Mouse (Mus musculus) liver, embryonic 14.5 days (tissue): ENCODE measurements around the gene Rnf43. TPM values are rescaled to one million over a fixed set of nuclear protein-coding genes. Genes with fewer than 3 reads are reported as not detected.

Source experiments
- ATAC-seq: fragments of 200-750 bp; cut with Nextera tagmentation; 2 replicates; pipeline ENCODE4 v1.8.0; 2017; ENCODE audit warnings: moderate number of reproducible peaks, mild to moderate bottlenecking, moderate library complexity; ENCODE audit not compliant: insufficient read depth
- DNase-seq, 3 experiments: peaks; one replicate each; pipeline ENCODE4 v3.0.0-alpha.2; 2012 to 2013; ENCODE audit warnings: low read depth in 3 of 3, low spot score in 3 of 3
- H3K27ac ChIP-seq: fragments of 300-500 bp; sonication (generic); 2 replicates; pipeline ENCODE4 v1.5.1; 2014; ENCODE audit warnings: moderate library complexity, mild to moderate bottlenecking, control low read depth, inconsistent platforms
- H3K27me3 ChIP-seq: fragments of 300-500 bp; sonication (generic); 2 replicates; pipeline ENCODE4 v1.6.1; 2014; ENCODE audit warnings: mild to moderate bottlenecking, low read length, moderate library complexity; ENCODE audit not compliant: control insufficient read depth, insufficient read depth
- H3K36me3 ChIP-seq: fragments of 300-500 bp; sonication (generic); replicated peaks from 2 replicates; pipeline ENCODE4 v1.6.1; 2014; ENCODE audit warnings: low read depth; ENCODE audit not compliant: control insufficient read depth, insufficient read depth
- H3K4me1 ChIP-seq, 2 experiments: fragments of 200-500 bp in 1 of 2; fragments of 300-500 bp in 1 of 2; sonication (generic) in 1 of 2; replicated peaks; 2 replicates each; pipeline ENCODE4 v1.6.1; 2012 to 2014; ENCODE audit warnings: antibody characterized with exemption in 1 of 2, inconsistent platforms in 1 of 2, low read length in 1 of 2; ENCODE audit not compliant: control insufficient read depth in 2 of 2, insufficient read depth in 2 of 2
- H3K4me2 ChIP-seq: fragments of 300-500 bp; sonication (generic); 2 replicates; pipeline ENCODE4 v1.6.1; 2014; ENCODE audit warnings: low read depth, mild to moderate bottlenecking, control low read depth, moderate library complexity
- H3K4me3 ChIP-seq, 2 experiments: fragments of 200-500 bp in 1 of 2; fragments of 300-500 bp in 1 of 2; sonication (generic) in 1 of 2; 2 replicates each; pipeline ENCODE4 v1.5.1; 2012 to 2014; ENCODE audit warnings: low read depth in 2 of 2, low read length in 2 of 2, mild to moderate bottlenecking in 2 of 2, control low read depth in 1 of 2, inconsistent platforms in 1 of 2, moderate library complexity in 1 of 2; ENCODE audit not compliant: insufficient read depth in 1 of 2
- H3K9ac ChIP-seq: fragments of 300-500 bp; sonication (generic); replicated peaks from 2 replicates; pipeline ENCODE4 v1.6.1; 2014; ENCODE audit warnings: mild to moderate bottlenecking, control low read depth, moderate library complexity
- H3K9me3 ChIP-seq: fragments of 300-500 bp; sonication (generic); 2 replicates; pipeline ENCODE4 v1.6.1; 2016; ENCODE audit warnings: low read length, mixed read lengths; ENCODE audit not compliant: control insufficient read depth
- CTCF ChIP-seq: IDR thresholded peaks from 2 replicates; pipeline ENCODE4 v1.5.1; 2016; ENCODE audit warnings: antibody characterized with exemption, low read depth, control low read depth
- EP300 ChIP-seq: IDR thresholded peaks from 2 replicates; pipeline ENCODE4 v1.6.1; 2016; ENCODE audit warnings: antibody characterized with exemption, low read depth
- WGBS: fragments of 180-500 bp; shearing (Covaris S2); extraction: QIAGEN DNeasy Blood & Tissue Kit; methylation state at CpG from one replicate; pipeline ENCODE4 v1.1.7; 2014; ENCODE audit not compliant: insufficient replicate concordance; 5-methylcytosine and 5-hydroxymethylcytosine counted together
- microRNA counts: library from miRNA; unstranded; fragments of <30 nt; microRNA quantifications from one replicate; lab custom pipeline; 2016
- microRNA-seq: library from miRNA; unstranded; fragments of <30 nt; microRNA quantifications from one replicate; pipeline ENCODE4, GENCODE M21; 2016
- polyA plus RNA-seq, 2 experiments: library from polyadenylated mRNA; depleted of rRNA in 1 of 2; stranded (reverse) in 1 of 2; unstranded in 1 of 2; fragments of >200 nt; fragmentation: Nextera tagmentation in 1 of 2; extraction: Ambion mirVana in 1 of 2; gene quantifications; 2 replicates each; pipeline versions ENCODE4 v1.2.1 to v1.2.3; 2012 to 2014

Gene Rnf43
- polyA plus RNA-seq, 2 experiments: 3.5 to 4.5 TPM

DNA sequence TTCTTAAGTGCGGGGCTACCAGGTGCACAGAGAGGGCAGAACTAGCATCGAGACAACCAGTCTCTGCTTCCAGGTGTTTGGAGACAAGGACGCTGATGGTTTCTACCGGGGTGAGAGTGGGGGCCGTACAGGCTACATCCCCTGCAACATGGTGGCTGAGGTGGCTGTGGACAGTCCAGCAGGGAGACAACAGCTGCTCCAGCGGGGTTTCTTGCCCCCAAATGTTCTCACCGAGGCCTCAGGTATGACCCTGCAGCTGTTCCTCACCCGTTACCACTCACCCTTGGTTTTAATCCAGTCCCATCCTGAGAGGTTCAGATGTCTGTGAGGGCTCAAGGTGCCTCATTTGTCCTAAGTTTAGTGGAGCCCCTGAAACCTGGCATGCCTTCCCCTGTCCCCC, 117.6 kb downstream of the Rnf43 start:
- no peaks in the 10 kb centered on the region for H3K36me3 ChIP-seq
- no peak overlapping the region for H3K27ac ChIP-seq
- no peak for DNase-seq
- H3K4me3 ChIP-seq: no peak overlapping the region
- no peaks in the 10 kb centered on the region for H3K9me3 ChIP-seq
- H3K4me1 ChIP-seq: no peaks in the 10 kb centered on the region
- no peak overlapping the region for H3K4me2 ChIP-seq
- no peak overlapping the region for H3K9ac ChIP-seq
- no peaks in the 10 kb centered on the region; the same call in 1 of the 2 replicates for H3K27me3 ChIP-seq
- ATAC-seq: no peak
- TF ChIP-seq EP300 (no peak), CTCF (no peak)
- WGBS: 77% methylated on average over 8 of the region's 8 CpGs

MicroRNAs within 50 kb of the gene (microRNA counts, 519-probe panel; counts per million panel counts)
- microRNA mmu-miR-142-3p (lab: Ali Mortazavi, UCI): 10,541 counts per million, percentile 99 among the panel's probes with 10 or more counts
- microRNA mmu-miR-142-5p (lab: Ali Mortazavi, UCI): 2,391 counts per million, percentile 3 among the panel's probes with 10 or more counts

Small RNA genes lying within 50 kb of the gene (microRNA-seq; reads per million reads assigned to microRNA genes)
- gene Mir142 (not detected), gene Mir142b (not detected)

Other genes with a start within 250 kb of the Rnf43 start
- not detected in 2 replicates for gene Gm11492, start 96.1 kb upstream of the Rnf43 start, polyA plus RNA-seq (2012; rRNA removed)
- not detected in 2 replicates for gene Gm11492, start 96.1 kb upstream of the Rnf43 start, polyA plus RNA-seq (2014; fragmentation: Nextera tagmentation; extraction: Ambion mirVana)
- gene Sept4, start 93.8 kb upstream of the Rnf43 start, polyA plus RNA-seq (2012; rRNA removed): 5.5 and 8.0 TPM in 2 replicates
- 9.1 and 11.2 TPM in 2 replicates for gene Sept4, start 93.8 kb upstream of the Rnf43 start, polyA plus RNA-seq (2014; fragmentation: Nextera tagmentation; extraction: Ambion mirVana)
- gene Mtmr4, start 70.6 kb upstream of the Rnf43 start, polyA plus RNA-seq (2012; rRNA removed): 5.7 and 6.5 TPM in 2 replicates
- 8.7 and 9.2 TPM in 2 replicates for gene Mtmr4, start 70.6 kb upstream of the Rnf43 start, polyA plus RNA-seq (2014; fragmentation: Nextera tagmentation; extraction: Ambion mirVana)
- gene Hsf5, start 45.6 kb upstream of the Rnf43 start, polyA plus RNA-seq (2012; rRNA removed): 0.02 TPM in 1 of 2 replicates, not detected in the other
- gene Hsf5, start 45.6 kb upstream of the Rnf43 start, polyA plus RNA-seq (2014; fragmentation: Nextera tagmentation; extraction: Ambion mirVana): not detected in 2 replicates
- 111 TPM in 2 replicates for gene Supt4a, start 74.8 kb downstream of the Rnf43 start, polyA plus RNA-seq (2012; rRNA removed)
- 211 and 214 TPM in 2 replicates for gene Supt4a, start 74.8 kb downstream of the Rnf43 start, polyA plus RNA-seq (2014; fragmentation: Nextera tagmentation; extraction: Ambion mirVana)
- gene Tspoap1, start 97.8 kb downstream of the Rnf43 start, polyA plus RNA-seq (2012; rRNA removed): 5.4 and 5.5 TPM in 2 replicates
- gene Tspoap1, start 97.8 kb downstream of the Rnf43 start, polyA plus RNA-seq (2014; fragmentation: Nextera tagmentation; extraction: Ambion mirVana): 1.1 and 2.4 TPM in 2 replicates
- gene Mpo, start 130.9 kb downstream of the Rnf43 start, polyA plus RNA-seq (2012; rRNA removed): 142 and 163 TPM in 2 replicates
- 301 and 360 TPM in 2 replicates for gene Mpo, start 130.9 kb downstream of the Rnf43 start, polyA plus RNA-seq (2014; fragmentation: Nextera tagmentation; extraction: Ambion mirVana)
- 0.02 TPM in 1 of 2 replicates, not detected in the other for gene Lpo, start 165.6 kb downstream of the Rnf43 start, polyA plus RNA-seq (2012; rRNA removed)
- not detected in 2 replicates for gene Lpo, start 165.6 kb downstream of the Rnf43 start, polyA plus RNA-seq (2014; fragmentation: Nextera tagmentation; extraction: Ambion mirVana)
- 2.0 and 2.3 TPM in 2 replicates for gene Mks1, start 190.5 kb downstream of the Rnf43 start, polyA plus RNA-seq (2012; rRNA removed)
- gene Mks1, start 190.5 kb downstream of the Rnf43 start, polyA plus RNA-seq (2014; fragmentation: Nextera tagmentation; extraction: Ambion mirVana): 0.71 and 0.86 TPM in 2 replicates
- 3.4 and 3.8 TPM in 2 replicates for gene Epx, start 212.8 kb downstream of the Rnf43 start, polyA plus RNA-seq (2012; rRNA removed)
- gene Epx, start 212.8 kb downstream of the Rnf43 start, polyA plus RNA-seq (2014; fragmentation: Nextera tagmentation; extraction: Ambion mirVana): 0.39 and 0.65 TPM in 2 replicates
- gene Olfr462, start 229.5 kb downstream of the Rnf43 start, polyA plus RNA-seq (2012; rRNA removed): not detected in 2 replicates
- gene Olfr462, start 229.5 kb downstream of the Rnf43 start, polyA plus RNA-seq (2014; fragmentation: Nextera tagmentation; extraction: Ambion mirVana): not detected in 2 replicates
- not detected in 2 replicates for gene Olfr463, start 234.7 kb downstream of the Rnf43 start, polyA plus RNA-seq (2012; rRNA removed)
- not detected in 2 replicates for gene Olfr463, start 234.7 kb downstream of the Rnf43 start, polyA plus RNA-seq (2014; fragmentation: Nextera tagmentation; extraction: Ambion mirVana)